ENCODE assay signal across 17 mouse cellular contexts in genomic region chr1:72966423-72966822, GRCm38 (mm10). TPM values are rescaled to one million over a fixed set of nuclear protein-coding genes. Genes with fewer than 3 reads are reported as not detected.
A peak's percentile ranks its signal among the peaks of the same experiment; 100 is the strongest.
DNase-seq lines count a peak whose midpoint lies in the region; ATAC-seq and TF ChIP-seq lines count a peak whose summit lies in the region.
"Had no signal": no experiment of that assay in that cellular context is flagged by ENCODE, and none has a peak within 500 bp of the region (broad histone marks: within the 10 kb centered on the region; RNA-seq: fewer than 3 reads in every experiment).

No protein-coding gene starts in this region.

- no peak overlapping the region for H3K4me2 ChIP-seq in stomach, embryonic 16.5 days (ENCODE audit: low read depth, low read length)
- H3K4me2 ChIP-seq in stomach, postnatal 0 days (replicated peaks; ENCODE audit: low read depth) = no peak overlapping the region
- no peak overlapping the region for H3K4me2 ChIP-seq in midbrain, embryonic 11.5 days
- H3K4me2 ChIP-seq: heart, embryonic 13.5 days; liver, embryonic 15.5 days had no signal

- no peaks in the 10 kb centered on the region for H3K36me3 ChIP-seq in stomach, embryonic 16.5 days (ENCODE audit: control insufficient read depth, insufficient read depth, low read length)
- no peaks in the 10 kb centered on the region for H3K36me3 ChIP-seq in stomach, postnatal 0 days (ENCODE audit: control insufficient read depth, insufficient read depth, low read length)
- no peaks in the 10 kb centered on the region; the same call in 1 of the 2 replicates for H3K36me3 ChIP-seq in midbrain, embryonic 11.5 days (ENCODE audit: control insufficient read depth, insufficient read depth, low read length)
- H3K36me3 ChIP-seq: forebrain, embryonic 10.5 days; heart, embryonic 13.5 days; liver, embryonic 15.5 days had no signal

- TF ChIP-seq CTCF in stomach, postnatal 0 days (IDR thresholded peaks at IDR 0.05; ENCODE audit: low read depth) = no peak

- 78% methylated on average over 4 of the region's 4 CpGs for WGBS in stomach, embryonic 16.5 days
- WGBS in stomach, postnatal 0 days = 62% methylated on average over 4 of the region's 4 CpGs
- WGBS in midbrain, embryonic 11.5 days = 97% methylated on average over 4 of the region's 4 CpGs

- no peak overlapping the region for H3K4me3 ChIP-seq in stomach, embryonic 16.5 days (replicated peaks; ENCODE audit: low read length)
- H3K4me3 ChIP-seq in stomach, postnatal 0 days (ENCODE audit: low read depth, low read length) = no peak overlapping the region
- no peak overlapping the region for H3K4me3 ChIP-seq in midbrain, embryonic 11.5 days (ENCODE audit: low read depth, low read length)
- H3K4me3 ChIP-seq: forebrain, embryonic 10.5 days; heart, embryonic 13.5 days; liver, embryonic 15.5 days had no signal

- H3K9ac ChIP-seq in stomach, embryonic 16.5 days (ENCODE audit: low read length) = peak overlapping the region; percentile 31; the same call in 1 of the 2 replicates
- H3K9ac ChIP-seq in stomach, postnatal 0 days (ENCODE audit: low read length) = no peak overlapping the region
- H3K9ac ChIP-seq in midbrain, embryonic 11.5 days (ENCODE audit: low read length) = no peak overlapping the region
- H3K9ac ChIP-seq: heart, embryonic 13.5 days; liver, embryonic 15.5 days had no signal

- no peaks in the 10 kb centered on the region for H3K27me3 ChIP-seq in stomach, embryonic 16.5 days (ENCODE audit: control insufficient read depth, insufficient read depth, low read length)
- no peaks in the 10 kb centered on the region for H3K27me3 ChIP-seq in stomach, postnatal 0 days (ENCODE audit: control insufficient read depth, insufficient read depth, low read length)
- no peaks in the 10 kb centered on the region for H3K27me3 ChIP-seq in midbrain, embryonic 11.5 days (ENCODE audit: control insufficient read depth, insufficient read depth, low read length)
- H3K27me3 ChIP-seq: heart, embryonic 13.5 days; liver, embryonic 15.5 days had no signal

- H3K9me3 ChIP-seq in stomach, embryonic 16.5 days (replicated peaks; ENCODE audit: control insufficient read depth, low read length) = no peaks in the 10 kb centered on the region
- H3K9me3 ChIP-seq in stomach, postnatal 0 days (ENCODE audit: control insufficient read depth, low read length) = no peaks in the 10 kb centered on the region
- H3K9me3 ChIP-seq in midbrain, embryonic 11.5 days (ENCODE audit: control insufficient read depth, low read length) = no peaks in the 10 kb centered on the region
- H3K9me3 ChIP-seq: forebrain, embryonic 10.5 days; heart, embryonic 13.5 days; liver, embryonic 15.5 days had no signal

- intact Hi-C loops in left cerebral cortex, postnatal 14 days (cut with DNase I) = no loop called here

- peak overlapping the region; percentile 33; the same call in 1 of the 2 replicates for H3K27ac ChIP-seq in stomach, embryonic 16.5 days (ENCODE audit: low read length)
- no peak overlapping the region for H3K27ac ChIP-seq in stomach, postnatal 0 days (replicated peaks)
- H3K27ac ChIP-seq in midbrain, embryonic 11.5 days (ENCODE audit: low read depth, low read length) = no peak overlapping the region
- H3K27ac ChIP-seq: forebrain, embryonic 10.5 days; heart, embryonic 13.5 days; liver, embryonic 15.5 days had no signal

- ATAC-seq in stomach, embryonic 16.5 days (ENCODE audit: insufficient read depth, low FRiP score) = no peak
- no peak for ATAC-seq in stomach, postnatal 0 days (ENCODE audit: low FRiP score, low TSS enrichment)
- ATAC-seq in midbrain, embryonic 11.5 days (ENCODE audit: low FRiP score) = no peak
- ATAC-seq in monocyte, adult 5-6 weeks (replicated peaks; ENCODE audit: insufficient number of reproducible peaks, low FRiP score, low TSS enrichment, poor library complexity, severe bottlenecking) = no peak

- peak; percentile 11 for DNase-seq in adrenal gland, postnatal 10 days
- no peak for DNase-seq in adrenal gland, postnatal 14 days
- no peak for DNase-seq in stomach, postnatal 0 days (ENCODE audit: low spot score)
- DNase-seq in left cerebral cortex, postnatal 14 days (ENCODE audit: low spot score in 2 of 2) = peak; percentile 27 to 68
- no peak for DNase-seq in midbrain, embryonic 11.5 days (ENCODE audit: low spot score, missing footprints)
- DNase-seq in ovary, adult 18-20 months (ENCODE audit: low spot score) = no peak
- DNase-seq: kidney, postnatal 4 days; spleen, adult 18-20 months; thymus, postnatal 25 days had no signal

- H3K4me1 ChIP-seq in stomach, embryonic 16.5 days (ENCODE audit: control insufficient read depth, insufficient read depth, low read length) = peaks cover 19% of the 10 kb centered on the region
- H3K4me1 ChIP-seq in stomach, postnatal 0 days (replicated peaks; ENCODE audit: control insufficient read depth, insufficient read depth) = peaks cover 3% of the 10 kb centered on the region; the same call in 1 of the 2 replicates
- H3K4me1 ChIP-seq in midbrain, embryonic 11.5 days (ENCODE audit: control insufficient read depth, insufficient read depth, low read length) = peaks cover 5% of the 10 kb centered on the region; the same call in 1 of the 2 replicates
- H3K4me1 ChIP-seq: liver, embryonic 15.5 days had no signal

- TF ChIP-seq EP300 in stomach, postnatal 0 days (optimal IDR thresholded peaks at IDR 0.05) = no peak

RNA-seq across cellular contexts. Expression of gene Tnp1, which starts 49.3 kb away (rescaled TPM):
- total RNA-seq in adrenal gland, postnatal 10 days (2021) = not detected
- total RNA-seq in adrenal gland, postnatal 14 days (2021) = not detected in 2 replicates
- not detected in 2 replicates for polyA plus RNA-seq in stomach, embryonic 16.5 days (2015; fragmentation: Nextera tagmentation; extraction: Ambion mirVana)
- not detected in 2 replicates for polyA plus RNA-seq in stomach, postnatal 0 days (2015; fragmentation: Nextera tagmentation; extraction: Ambion mirVana)
- total RNA-seq in left cerebral cortex, postnatal 14 days (2021) = not detected
- polyA plus RNA-seq in midbrain, embryonic 11.5 days (2014; fragmentation: Nextera tagmentation; extraction: Ambion mirVana) = not detected in 2 replicates
- 2.3 TPM in 1 of 3 replicates, not detected in the others for total RNA-seq in monocyte, adult 5-6 weeks (2017)
- total RNA-seq: adrenal gland, adult 18-20 months; megakaryocyte, adult 5-6 weeks had no signal
- polyA plus RNA-seq: forebrain, embryonic 10.5 days; heart, embryonic 13.5 days; liver, embryonic 15.5 days; neural tube, embryonic 11.5 days had no signal

Comparison
In these comparisons a context has a peak if more than half of its experiments do, and no peak if none do; other contexts are left out.
1. DNase-seq: peak in adrenal gland, postnatal 10 days (single experiment) and left cerebral cortex, postnatal 14 days (2 of 2); none in adrenal gland, postnatal 14 days (single experiment), stomach, postnatal 0 days (single experiment), midbrain, embryonic 11.5 days (single experiment) and ovary, adult 18-20 months (single experiment).